7 mouse cellular contexts compared by ENCODE assay signal in genomic region chr9:66060308-66060647, GRCm38 (mm10). TPM values are rescaled to one million over a fixed set of nuclear protein-coding genes. Genes with fewer than 3 reads are reported as not detected.
DNase-seq lines count a peak whose midpoint lies in the region; ATAC-seq and TF ChIP-seq lines count a peak whose summit lies in the region.

No protein-coding gene starts in this region.

- no peaks in the 10 kb centered on the region for H3K9me3 ChIP-seq in lung, embryonic 15.5 days
- peaks cover 5% of the 10 kb centered on the region for H3K9me3 ChIP-seq in erythroblast, embryonic 14.5 days (ENCODE audit: control insufficient read depth, low read length)
- no peaks in the 10 kb centered on the region for H3K9me3 ChIP-seq in limb, embryonic 14.5 days (ENCODE audit: control insufficient read depth, low read length)
- no peaks in the 10 kb centered on the region for H3K9me3 ChIP-seq in stomach, embryonic 14.5 days (ENCODE audit: control insufficient read depth, low read depth, low read length)

- H3K4me2 ChIP-seq in lung, embryonic 15.5 days = peak overlapping the region; percentile 65
- H3K4me2 ChIP-seq in limb, embryonic 14.5 days (replicated peaks; ENCODE audit: low read depth, low read length, severe bottlenecking) = peak overlapping the region; percentile 54
- peak overlapping the region; percentile 84 for H3K4me2 ChIP-seq in stomach, embryonic 14.5 days (replicated peaks; ENCODE audit: low read depth, low read length)

- no peak for DNase-seq in lung, postnatal 10 days
- no peak for DNase-seq in limb, embryonic 14.5 days (ENCODE audit: low spot score)
- no peak for DNase-seq in frontal cortex, postnatal 25 days (ENCODE audit: low spot score in 2 of 2)
- DNase-seq in gastrocnemius, postnatal 4 days (ENCODE audit: low spot score in 2 of 2) = no peak

- peaks cover 27% of the 10 kb centered on the region for H3K36me3 ChIP-seq in lung, embryonic 15.5 days
- peaks cover 41% of the 10 kb centered on the region for H3K36me3 ChIP-seq in erythroblast, embryonic 14.5 days (ENCODE audit: control insufficient read depth)
- peaks cover 25% of the 10 kb centered on the region for H3K36me3 ChIP-seq in limb, embryonic 14.5 days (ENCODE audit: control insufficient read depth, insufficient read depth, low read length)
- peaks cover 28% of the 10 kb centered on the region for H3K36me3 ChIP-seq in stomach, embryonic 14.5 days (ENCODE audit: control insufficient read depth, insufficient read depth, low read length)

- no peaks in the 10 kb centered on the region for H3K27me3 ChIP-seq in lung, embryonic 15.5 days
- H3K27me3 ChIP-seq in erythroblast, embryonic 14.5 days (ENCODE audit: control insufficient read depth) = peaks cover 2% of the 10 kb centered on the region; the same call in 1 of the 2 replicates
- no peaks in the 10 kb centered on the region for H3K27me3 ChIP-seq in limb, embryonic 14.5 days (ENCODE audit: control insufficient read depth, insufficient read depth, low read length)
- no peaks in the 10 kb centered on the region for H3K27me3 ChIP-seq in stomach, embryonic 14.5 days (ENCODE audit: control insufficient read depth, insufficient read depth, low read length)

- H3K27ac ChIP-seq in lung, embryonic 15.5 days = peak overlapping the region; percentile 72
- H3K27ac ChIP-seq in limb, embryonic 14.5 days (replicated peaks; ENCODE audit: low read depth, low read length) = peak overlapping the region; percentile 71
- H3K27ac ChIP-seq in stomach, embryonic 14.5 days (ENCODE audit: low read length) = peak overlapping the region; percentile 53; the same call in 1 of the 2 replicates

- 0 out of 2 replicates have a peak, but pooled peaks have one; percentile 88 for TF ChIP-seq POLR2A in limb, embryonic 14.5 days (IDR thresholded peaks at IDR 0.05; ENCODE audit: borderline replicate concordance, extremely low read depth, insufficient read depth, insufficient read length)

- ATAC-seq in lung, embryonic 15.5 days (ENCODE audit: borderline replicate concordance, extremely low read depth, low FRiP score, low TSS enrichment) = peak; percentile 65
- peak; percentile 58 for ATAC-seq in limb, embryonic 14.5 days (ENCODE audit: low FRiP score, low read depth)
- ATAC-seq in stomach, embryonic 14.5 days (ENCODE audit: insufficient number of reproducible peaks, insufficient read depth, low FRiP score, low read depth) = peak; percentile 29; the same call in 1 of the 2 replicates

- H3K9ac ChIP-seq in lung, embryonic 15.5 days = peak overlapping the region; percentile 81
- peak overlapping the region; percentile 85 for H3K9ac ChIP-seq in limb, embryonic 14.5 days (ENCODE audit: low read depth, low read length, severe bottlenecking)
- H3K9ac ChIP-seq in stomach, embryonic 14.5 days (replicated peaks; ENCODE audit: low read depth, low read length) = peak overlapping the region; percentile 86

- H3K4me3 ChIP-seq in lung, embryonic 15.5 days = peak overlapping the region; percentile 78
- peak overlapping the region; percentile 99 for H3K4me3 ChIP-seq in erythroblast, embryonic 14.5 days (replicated peaks)
- H3K4me3 ChIP-seq in limb, embryonic 14.5 days (replicated peaks; ENCODE audit: low read length) = peak overlapping the region; percentile 76
- peak overlapping the region; percentile 88 for H3K4me3 ChIP-seq in stomach, embryonic 14.5 days (ENCODE audit: low read depth, low read length)

- WGBS in lung, embryonic 15.5 days = under 1% methylated on average over 20 of the region's 20 CpGs
- WGBS in limb, embryonic 14.5 days = under 1% methylated on average over 20 of the region's 20 CpGs
- under 1% methylated on average over 20 of the region's 20 CpGs for WGBS in stomach, embryonic 14.5 days

- H3K4me1 ChIP-seq in lung, embryonic 15.5 days = peaks cover 10% of the 10 kb centered on the region
- H3K4me1 ChIP-seq in erythroblast, embryonic 14.5 days (ENCODE audit: control insufficient read depth) = peaks cover 49% of the 10 kb centered on the region
- peaks cover 13% of the 10 kb centered on the region for H3K4me1 ChIP-seq in limb, embryonic 14.5 days (ENCODE audit: control insufficient read depth, insufficient read depth, low read length)
- peaks cover 16% of the 10 kb centered on the region; the same call in 1 of the 2 replicates for H3K4me1 ChIP-seq in stomach, embryonic 14.5 days (ENCODE audit: control insufficient read depth, insufficient read depth, low read length)

RNA-seq across cellular contexts. Expression of gene Ppib, which starts 0.3 kb away (rescaled TPM):
- polyA plus RNA-seq in lung, embryonic 15.5 days (2015; fragmentation: Nextera tagmentation; extraction: Ambion mirVana) = 655 and 682 TPM in 2 replicates
- polyA plus RNA-seq in erythroblast, embryonic 14.5 days (2012) = 10.8 and 12.3 TPM in 2 replicates
- 639 and 826 TPM in 2 replicates for polyA plus RNA-seq in limb, embryonic 14.5 days (2012; rRNA removed)
- polyA plus RNA-seq in limb, embryonic 14.5 days (2014; fragmentation: Nextera tagmentation; extraction: Ambion mirVana) = 777 and 804 TPM in 2 replicates
- 658 and 678 TPM in 2 replicates for polyA plus RNA-seq in stomach, embryonic 14.5 days (2014; fragmentation: Nextera tagmentation; extraction: Ambion mirVana)
- 100 to 1,000 TPM; 355 to 362 TPM for total RNA-seq in gastrocnemius, postnatal 4 days (2021)

RNA-seq across cellular contexts. Expression of gene Snx22, which starts 9.2 kb away (rescaled TPM):
- polyA plus RNA-seq in lung, embryonic 15.5 days (2015; fragmentation: Nextera tagmentation; extraction: Ambion mirVana) = 9.8 and 10.6 TPM in 2 replicates
- polyA plus RNA-seq in erythroblast, embryonic 14.5 days (2012) = 13.3 and 20.5 TPM in 2 replicates
- polyA plus RNA-seq in limb, embryonic 14.5 days (2012; rRNA removed) = 5.0 and 6.1 TPM in 2 replicates
- 3.1 and 3.2 TPM in 2 replicates for polyA plus RNA-seq in limb, embryonic 14.5 days (2014; fragmentation: Nextera tagmentation; extraction: Ambion mirVana)
- polyA plus RNA-seq in stomach, embryonic 14.5 days (2014; fragmentation: Nextera tagmentation; extraction: Ambion mirVana) = 1.4 TPM in 2 replicates
- under 1 TPM; 0.52 to 0.83 TPM for total RNA-seq in gastrocnemius, postnatal 4 days (2021)

Comparison
In these comparisons a context has a peak if more than half of its experiments do, and no peak if none do; other contexts are left out.
1. RNA of gene Ppib, which starts 0.3 kb away (polyA plus RNA-seq): 639 to 826 TPM in limb, embryonic 14.5 days, 658 to 678 TPM in stomach, embryonic 14.5 days and 655 to 682 TPM in lung, embryonic 15.5 days; 10.8 to 12.3 TPM in erythroblast, embryonic 14.5 days; every median in the first group is over 10 times any median in the second.
2. Peak in every context shown above with its lines, with median percentiles within 50 percentile points of each other: ATAC-seq, H3K27ac ChIP-seq, H3K4me2 ChIP-seq, H3K4me3 ChIP-seq and H3K9ac ChIP-seq.